Mouse (Mus musculus) cortical plate, adult 2 months (tissue): Measurements from ENCODE around the gene Hk3.

ENCODE experiments used
- CTCF ChIP-seq: fragments of 200-500 bp; IDR thresholded peaks from 2 replicates; pipeline ENCODE4 v1.5.1; 2011; ENCODE audit warnings: mild to moderate bottlenecking, control low read depth, low read length; ENCODE audit not compliant: insufficient read depth; ENCODE audit errors: extremely low read depth
- POLR2A ChIP-seq: fragments of 200-500 bp; IDR thresholded peaks from 2 replicates; pipeline ENCODE4 v1.6.1; 2011; ENCODE audit warnings: mild to moderate bottlenecking, low read length, control low read depth; ENCODE audit not compliant: insufficient read depth; ENCODE audit errors: extremely low read depth

DNA sequence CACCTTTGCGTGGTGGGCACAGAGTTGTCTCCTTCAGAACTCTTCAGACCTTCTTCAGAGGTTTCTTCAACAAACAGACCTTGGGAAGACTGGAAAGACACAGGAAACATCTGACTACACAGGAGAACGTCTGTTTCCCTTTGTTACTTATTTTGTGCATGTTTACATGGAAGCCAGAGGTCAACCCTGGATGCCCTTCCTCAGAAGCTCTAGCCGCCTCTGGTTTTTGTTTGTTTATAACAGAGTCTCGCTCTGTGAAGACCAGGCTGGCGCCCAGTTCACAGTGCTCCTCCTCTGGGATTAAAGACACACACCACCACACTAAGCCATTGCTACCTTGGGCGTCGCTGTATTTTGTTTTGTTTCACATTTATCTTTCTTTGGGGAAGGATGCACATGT lies 48.5 kb upstream of the Hk3 start:
- no peak for TF ChIP-seq CTCF
- TF ChIP-seq POLR2A, result no peak
